In the genomic region with DNA sequence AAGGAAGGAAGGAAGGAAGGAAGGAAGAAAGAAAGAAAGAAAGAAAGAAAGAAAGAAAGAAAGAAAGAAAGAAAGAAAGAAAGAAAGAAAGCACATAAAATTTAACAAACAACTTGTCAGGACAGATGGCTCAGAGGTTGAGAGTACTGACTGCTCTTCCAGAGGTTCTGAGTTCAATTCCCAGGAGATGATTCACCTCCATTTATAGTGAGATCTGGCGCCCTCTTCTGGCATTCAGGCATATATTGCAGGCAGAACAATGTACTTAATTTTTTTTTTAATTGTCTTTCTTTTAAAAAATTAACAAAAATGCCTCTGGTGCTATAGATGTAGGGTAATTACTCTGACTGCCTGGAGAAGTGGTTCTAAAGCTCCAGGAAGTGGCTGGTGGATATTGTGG, we compare ENCODE assay signal across 22 mouse cellular contexts. TPM values are rescaled to one million over a fixed set of nuclear protein-coding genes. Genes with fewer than 3 reads are reported as not detected.
DNase-seq lines count a peak whose midpoint lies in the region; ATAC-seq and TF ChIP-seq lines count a peak whose summit lies in the region.
"Had no signal": no experiment of that assay in that cellular context is flagged by ENCODE, and none has a peak within 500 bp of the region (broad histone marks: within the 10 kb centered on the region; RNA-seq: fewer than 3 reads in every experiment).

No protein-coding gene starts in this region.

- in situ Hi-C loops in CH12.LX (cut with MboI; ENCODE audit: low pct_ligation_motif_present, low pct_unique_long_range_greater_than_20kb, low sequenced_read_pairs): loop anchor here (10.0 kb wide), 1 partner anchor 218 kb away; a partner anchor contains a TSS

- no peak overlapping the region for H3K27ac ChIP-seq in gastrocnemius, adult 2 months
- no peak overlapping the region for H3K27ac ChIP-seq in liver, embryonic 14.5 days
- H3K27ac ChIP-seq in liver, embryonic 12.5 days: no peak overlapping the region
- H3K27ac ChIP-seq in CH12.LX (ENCODE audit: insufficient read depth, low read depth): no peak overlapping the region
- H3K27ac ChIP-seq: embryonic facial prominence, embryonic 15.5 days; forebrain, embryonic 13.5 days; liver, embryonic 13.5 days; macrophage; neural tube, embryonic 15.5 days had no signal

- peak; percentile 52 for TF ChIP-seq RAD21 in CH12.LX (IDR thresholded peaks at IDR 0.05; ENCODE audit: low read depth, low read length)

- no peak overlapping the region for H3K9ac ChIP-seq in liver, embryonic 14.5 days (replicated peaks)
- no peak overlapping the region for H3K9ac ChIP-seq in liver, embryonic 12.5 days
- no peak overlapping the region for H3K9ac ChIP-seq in CH12.LX (ENCODE audit: insufficient read depth, low read depth)
- H3K9ac ChIP-seq: embryonic facial prominence, embryonic 15.5 days; forebrain, embryonic 13.5 days; liver, embryonic 13.5 days; neural tube, embryonic 15.5 days had no signal

- no peaks in the 10 kb centered on the region for H3K9me3 ChIP-seq in liver, embryonic 14.5 days (ENCODE audit: control insufficient read depth, low read length)
- H3K9me3 ChIP-seq in liver, embryonic 12.5 days (replicated peaks): no peaks in the 10 kb centered on the region
- H3K9me3 ChIP-seq in CH12.LX (replicated peaks; ENCODE audit: low read length): no peaks in the 10 kb centered on the region
- H3K9me3 ChIP-seq: embryonic facial prominence, embryonic 15.5 days; forebrain, embryonic 13.5 days; liver, embryonic 13.5 days; neural tube, embryonic 15.5 days had no signal

- H3K4me3 ChIP-seq in gastrocnemius, adult 2 months: no peak overlapping the region
- H3K4me3 ChIP-seq in liver, embryonic 14.5 days (ENCODE audit: insufficient read depth in 1 of 2, low read depth in 2 of 2, low read length in 2 of 2): no peak overlapping the region
- H3K4me3 ChIP-seq in liver, embryonic 12.5 days: no peak overlapping the region
- no peak overlapping the region for H3K4me3 ChIP-seq in CH12.LX (replicated peaks in 1 of 3; ENCODE audit: low read depth in 2 of 3, low read length in 2 of 3, poor library complexity in 1 of 3)
- H3K4me3 ChIP-seq: embryonic facial prominence, embryonic 15.5 days; forebrain, embryonic 13.5 days; liver, embryonic 13.5 days; neural tube, embryonic 15.5 days had no signal

- 0% methylated on average over 1 of the region's 1 CpGs for WGBS in liver, embryonic 14.5 days (ENCODE audit: insufficient replicate concordance)
- 0% methylated on average over 1 of the region's 1 CpGs for WGBS in liver, embryonic 12.5 days (ENCODE audit: insufficient replicate concordance)

- H3K4me1 ChIP-seq in liver, embryonic 14.5 days (replicated peaks; ENCODE audit: control insufficient read depth in 2 of 2, insufficient read depth in 2 of 2, low read length in 1 of 2): no peaks in the 10 kb centered on the region
- H3K4me1 ChIP-seq in liver, embryonic 12.5 days: peaks cover 9% of the 10 kb centered on the region; the same call in 1 of the 2 replicates
- H3K4me1 ChIP-seq in CH12.LX (ENCODE audit: control insufficient read depth in 1 of 2, insufficient read depth in 2 of 2): peaks cover 4 to 31% of the 10 kb centered on the region in 2 experiments; a peak in 3 of 4 replicates

- H3K36me3 ChIP-seq in liver, embryonic 14.5 days (replicated peaks; ENCODE audit: control insufficient read depth, insufficient read depth, low read depth): no peaks in the 10 kb centered on the region
- H3K36me3 ChIP-seq in liver, embryonic 12.5 days: no peaks in the 10 kb centered on the region
- peaks cover 0 to 2% of the 10 kb centered on the region in 2 experiments for H3K36me3 ChIP-seq in CH12.LX (replicated peaks in 1 of 2; ENCODE audit: control insufficient read depth in 1 of 2, insufficient read depth in 1 of 2, low read length in 1 of 2)
- H3K36me3 ChIP-seq: embryonic facial prominence, embryonic 15.5 days; liver, embryonic 13.5 days had no signal

- intact Hi-C loops in gastrocnemius, adult 2 months (cut with DNase I): no loop called here
- intact Hi-C loops in gastrocnemius, postnatal 36 days (cut with DNase I): no loop called here

- no peak for TF ChIP-seq EP300 in liver, embryonic 14.5 days (IDR thresholded peaks at IDR 0.05; ENCODE audit: low read depth)
- no peak for TF ChIP-seq EP300 in CH12.LX (IDR thresholded peaks at IDR 0.05; ENCODE audit: low read length)

- ATAC-seq in liver, embryonic 14.5 days (ENCODE audit: insufficient read depth): no peak
- ATAC-seq in liver, embryonic 12.5 days: no peak
- ATAC-seq: forebrain, embryonic 13.5 days; inflammation-experienced regulatory T-cells, adult 6 months had no signal

- DNase-seq in gastrocnemius, adult 2 months: no peak
- DNase-seq in gastrocnemius, postnatal 36 days: no peak
- DNase-seq in liver, embryonic 14.5 days (ENCODE audit: low read depth in 3 of 3, low spot score in 3 of 3): no peak
- DNase-seq in CH12.LX (ENCODE audit: extremely low read depth): peak; percentile 72
- peak; percentile 51 for DNase-seq in embryo, embryonic 10.5 days (ENCODE audit: low spot score)
- DNase-seq in ovary, postnatal 36 days (ENCODE audit: low spot score): no peak
- no peak for DNase-seq in adrenal gland, adult 2 months
- DNase-seq: adrenal gland, adult 8-10 months; cerebellum, postnatal 10 days; layer of hippocampus, adult 9-11 months; liver, embryonic 13.5 days; right cerebral cortex, postnatal 14 days; thymus, adult 18-20 months had no signal

- dilution Hi-C loops in CH12.LX (cut with MboI; ENCODE audit: extremely low pct_ligation_motif_present, extremely low pct_unique_long_range_greater_than_20kb, low sequenced_read_pairs): no loop called here

- peaks cover 13% of the 10 kb centered on the region for H3K27me3 ChIP-seq in liver, embryonic 14.5 days (ENCODE audit: control insufficient read depth, insufficient read depth, low read length)
- peaks cover 78% of the 10 kb centered on the region for H3K27me3 ChIP-seq in liver, embryonic 12.5 days (replicated peaks)
- H3K27me3 ChIP-seq in CH12.LX (replicated peaks): peaks cover 9% of the 10 kb centered on the region

- TF ChIP-seq POLR2A in CH12.LX (IDR thresholded peaks at IDR 0.05; ENCODE audit: low read depth, low read length): no peak

- H3K4me2 ChIP-seq in liver, embryonic 14.5 days (ENCODE audit: low read depth): no peak overlapping the region
- H3K4me2 ChIP-seq in liver, embryonic 12.5 days: no peak overlapping the region
- H3K4me2 ChIP-seq in CH12.LX (ENCODE audit: insufficient read depth, low read depth, poor library complexity, severe bottlenecking): no peak overlapping the region
- H3K4me2 ChIP-seq: embryonic facial prominence, embryonic 15.5 days; liver, embryonic 13.5 days had no signal

- peak; percentile 30 for TF ChIP-seq CTCF in gastrocnemius, adult 2 months (IDR thresholded peaks at IDR 0.05)
- peak; percentile 35; the same call in 1 of the 2 replicates for TF ChIP-seq CTCF in liver, embryonic 14.5 days (IDR thresholded peaks at IDR 0.05; ENCODE audit: low read depth)
- peak; percentile 31 to 74 for TF ChIP-seq CTCF in CH12.LX (conservative IDR thresholded peaks at IDR 0.05 in 1 of 2, IDR thresholded peaks at IDR 0.05 in 1 of 2; ENCODE audit: low read depth in 2 of 2, low read length in 2 of 2)

- no peaks in the 10 kb centered on the region for H3K79me2 ChIP-seq in CH12.LX (replicated peaks; ENCODE audit: control insufficient read depth, extremely low read depth, insufficient read depth, poor library complexity, severe bottlenecking)

TF ChIP-seq in CH12.LX, 34 proteins besides CTCF, POLR2A, EP300 and RAD21 (continues in another document):
- TF ChIP-seq JUN (IDR thresholded peaks at IDR 0.05; ENCODE audit: insufficient read depth, low read depth, low read length) (no peak), CHD1 (IDR thresholded peaks at IDR 0.05; ENCODE audit: low read depth, low read length) (no peak), BHLHE40 (IDR thresholded peaks at IDR 0.05; ENCODE audit: low read depth, low read length) (no peak), ZC3H11A (IDR thresholded peaks at IDR 0.05; ENCODE audit: low read depth, low read length) (no peak), IRF4 (IDR thresholded peaks at IDR 0.05; ENCODE audit: low read depth, low read length) (0 out of 2 replicates have a peak, but pooled peaks have one; percentile 3), NELFE (IDR thresholded peaks at IDR 0.05; ENCODE audit: low read depth, low read length) (no peak), POLR2AphosphoS2 (IDR thresholded peaks at IDR 0.05; ENCODE audit: low read depth, low read length) (no peak), ETS1 (conservative IDR thresholded peaks at IDR 0.05; ENCODE audit: low read depth, low read length) (no peak), UBTF (IDR thresholded peaks at IDR 0.05; ENCODE audit: low read depth, low read length) (no peak), MAZ (IDR thresholded peaks at IDR 0.05; ENCODE audit: low read depth, low read length) (peak; percentile 31; the same call in 1 of the 2 replicates), MYC (IDR thresholded peaks at IDR 0.05; ENCODE audit: low read depth, low read length) (0 out of 2 replicates have a peak, but pooled peaks have one; percentile 18), ZNF384 (IDR thresholded peaks at IDR 0.05; ENCODE audit: low read depth, low read length) (peak; percentile 87), GABPA (IDR thresholded peaks at IDR 0.05; ENCODE audit: insufficient replicate concordance, low read depth, low read length) (no peak), KAT2A (IDR thresholded peaks at IDR 0.05; ENCODE audit: insufficient replicate concordance, low read length) (0 out of 2 replicates have a peak, but pooled peaks have one; percentile 12)

RNA-seq across cellular contexts. Expression of a gene that starts 21.8 kb away (rescaled TPM):
- not detected for total RNA-seq in gastrocnemius, adult 2 months (2021)
- total RNA-seq in gastrocnemius, postnatal 36 days (2021): not detected
- polyA plus RNA-seq in liver, embryonic 14.5 days (2012; rRNA removed): 0.01 and 0.04 TPM in 2 replicates
- not detected in 2 replicates for polyA plus RNA-seq in liver, embryonic 14.5 days (2014; fragmentation: Nextera tagmentation; extraction: Ambion mirVana)
- 0.05 TPM in 1 of 2 replicates, not detected in the other for polyA plus RNA-seq in liver, embryonic 12.5 days (2016; fragmentation: Nextera tagmentation; extraction: Ambion mirVana)
- total RNA-seq in CH12.LX (2012; rRNA removed): 2.7 and 4.0 TPM in 2 replicates
- total RNA-seq in CH12.LX (2014; rRNA removed): 2.0 and 2.3 TPM in 2 replicates
- 4.6 and 5.0 TPM in 2 replicates for polyA plus RNA-seq in CH12.LX (2012; ENCODE audit: insufficient read length, low read depth)
- under 1 TPM; 0.59 to 0.66 TPM for total RNA-seq in adrenal gland, adult 2 months (2021)
- 0.53 and 0.54 TPM in 2 replicates for polyA plus RNA-seq in adrenal gland, adult 2 months (2012; rRNA removed)
- total RNA-seq: monocyte, adult 5-6 weeks had no signal
- polyA plus RNA-seq: macrophage had no signal

RNA-seq across cellular contexts. Expression of a gene that starts 27.2 kb away (rescaled TPM):
- total RNA-seq in gastrocnemius, adult 2 months (2021): not detected
- total RNA-seq in gastrocnemius, postnatal 36 days (2021): not detected
- not detected in 2 replicates for polyA plus RNA-seq in liver, embryonic 14.5 days (2012; rRNA removed)
- not detected in 2 replicates for polyA plus RNA-seq in liver, embryonic 14.5 days (2014; fragmentation: Nextera tagmentation; extraction: Ambion mirVana)
- not detected in 2 replicates for polyA plus RNA-seq in liver, embryonic 12.5 days (2016; fragmentation: Nextera tagmentation; extraction: Ambion mirVana)
- total RNA-seq in CH12.LX (2012; rRNA removed) (not detected in 2 replicates), CH12.LX (2014; rRNA removed) (not detected in 2 replicates)
- not detected in 2 replicates for polyA plus RNA-seq in CH12.LX (2012; ENCODE audit: insufficient read length, low read depth)
- not detected for total RNA-seq in adrenal gland, adult 2 months (2021)
- 0.10 and 0.22 TPM in 2 replicates for polyA plus RNA-seq in adrenal gland, adult 2 months (2012; rRNA removed)
- total RNA-seq: adrenal gland, adult 8-10 months; gastrocnemius, postnatal 4 days; left cerebral cortex, postnatal 36 days; monocyte, adult 5-6 weeks had no signal
- polyA plus RNA-seq: forebrain, embryonic 13.5 days; liver, embryonic 13.5 days; macrophage; neural tube, embryonic 15.5 days had no signal

Comparison
In these comparisons a context has a peak if more than half of its experiments do, and no peak if none do; other contexts are left out.
1. DNase-seq: peak in CH12.LX (single experiment) and embryo, embryonic 10.5 days (single experiment); none in gastrocnemius, adult 2 months (single experiment), gastrocnemius, postnatal 36 days (0 of 2), liver, embryonic 14.5 days (0 of 3), ovary, postnatal 36 days (single experiment) and adrenal gland, adult 2 months (single experiment).
2. Peak in every context shown above with its lines, with median percentiles within 50 percentile points of each other: CTCF ChIP-seq.